Mouse (Mus musculus) CH12.LX (cell line): ENCODE measurements at regions not wholly inside any gene's neighbourhood (a gene's known extent, or its start where the extent isn't known, plus 50 kb on each side); places are given as distances from the start of the nearest gene placed in this dataset.

ENCODE experiments used
- DNase-seq: peaks from one replicate; pipeline ENCODE4 v3.0.0-alpha.2; 2013; ENCODE audit errors: extremely low read depth
- H3K27ac ChIP-seq: 2 replicates; pipeline ENCODE4 v1.5.1; 2012; ENCODE audit warnings: low read depth, mild to moderate bottlenecking, control low read depth, moderate library complexity; ENCODE audit not compliant: insufficient read depth
- H3K27me3 ChIP-seq: replicated peaks from 2 replicates; pipeline ENCODE3; 2012; ENCODE audit warnings: inconsistent platforms
- H3K36me3 ChIP-seq, 2 experiments: replicated peaks in 1 of 2; 2 replicates each; pipeline versions ENCODE3 to v1.6.1; 2012; ENCODE audit warnings: inconsistent platforms in 1 of 2, low read length in 1 of 2, mild to moderate bottlenecking in 1 of 2, mixed read lengths in 1 of 2, moderate library complexity in 1 of 2; ENCODE audit not compliant: control insufficient read depth in 1 of 2, insufficient read depth in 1 of 2
- H3K4me1 ChIP-seq, 2 experiments: 2 replicates each; pipeline ENCODE4 v1.6.1; 2012; ENCODE audit warnings: inconsistent platforms in 1 of 2, moderate library complexity in 1 of 2; ENCODE audit not compliant: insufficient read depth in 2 of 2, control insufficient read depth in 1 of 2
- H3K4me2 ChIP-seq: 2 replicates; pipeline ENCODE4 v1.6.1; 2012; ENCODE audit warnings: low read depth, mild to moderate bottlenecking, control low read depth; ENCODE audit not compliant: poor library complexity, insufficient read depth, severe bottlenecking
- H3K4me3 ChIP-seq, 3 experiments: fragments of 150-350 bp in 1 of 3; sonication (generic) in 1 of 3; replicated peaks in 1 of 3; 2 replicates each; pipeline versions ENCODE3 to v1.5.1; 2011 to 2012; ENCODE audit warnings: low read depth in 2 of 3, low read length in 2 of 3, mild to moderate bottlenecking in 2 of 3, moderate library complexity in 2 of 3, control low read depth in 1 of 3, improper control_type of control experiment in 1 of 3, inconsistent platforms in 1 of 3, mixed read lengths in 1 of 3; ENCODE audit not compliant: poor library complexity in 1 of 3
- H3K79me2 ChIP-seq: replicated peaks from 2 replicates; pipeline ENCODE4 v1.6.1; 2012; ENCODE audit warnings: mild to moderate bottlenecking, moderate library complexity; ENCODE audit not compliant: control insufficient read depth, poor library complexity, insufficient read depth, severe bottlenecking; ENCODE audit errors: extremely low read depth
- H3K9ac ChIP-seq: 2 replicates; pipeline ENCODE4 v1.6.1; 2012; ENCODE audit warnings: low read depth, mild to moderate bottlenecking, control low read depth, moderate library complexity; ENCODE audit not compliant: insufficient read depth
- H3K9me3 ChIP-seq: replicated peaks from 2 replicates; pipeline ENCODE3; 2012; ENCODE audit warnings: low read length, inconsistent platforms, mixed read lengths
- CHD1 ChIP-seq: IDR thresholded peaks from 2 replicates; pipeline ENCODE4 v1.6.1; 2012; ENCODE audit warnings: low read depth, low read length, improper control_type of control experiment, inconsistent platforms
- CHD2 ChIP-seq: IDR thresholded peaks from 2 replicates; pipeline ENCODE4 v1.6.1; 2011; ENCODE audit warnings: low read length, improper control_type of control experiment
- CTCF ChIP-seq, 2 experiments: IDR thresholded peaks in 1 of 2; conservative IDR thresholded peaks in 1 of 2; 2 replicates each; pipeline ENCODE4 v1.5.1; 2011 to 2012; ENCODE audit warnings: low read depth in 2 of 2, low read length in 2 of 2, improper control_type of control experiment in 1 of 2, inconsistent platforms in 1 of 2, mild to moderate bottlenecking in 1 of 2, moderate library complexity in 1 of 2
- ELF1 ChIP-seq: IDR thresholded peaks from 2 replicates; pipeline ENCODE4 v1.6.1; 2014; ENCODE audit warnings: low read depth, mild to moderate bottlenecking, inconsistent platforms, low read length, improper control_type of control experiment
- ETS1 ChIP-seq: conservative IDR thresholded peaks from 2 replicates; pipeline ENCODE4 v1.6.1; 2012; ENCODE audit warnings: low read depth, mild to moderate bottlenecking, inconsistent platforms, low read length, improper control_type of control experiment, moderate library complexity
- JUN ChIP-seq: IDR thresholded peaks from 2 replicates; pipeline ENCODE4 v1.6.1; 2011; ENCODE audit warnings: low read depth, mild to moderate bottlenecking, low read length, improper control_type of control experiment, moderate library complexity; ENCODE audit not compliant: insufficient read depth
- MAZ ChIP-seq: IDR thresholded peaks from 2 replicates; pipeline ENCODE4 v1.6.1; 2012; ENCODE audit warnings: low read depth, mild to moderate bottlenecking, inconsistent platforms, low read length, improper control_type of control experiment, moderate library complexity
- NELFE ChIP-seq: IDR thresholded peaks from 2 replicates; pipeline ENCODE4 v1.6.1; 2011; ENCODE audit warnings: low read depth, low read length, improper control_type of control experiment
- RAD21 ChIP-seq: IDR thresholded peaks from 2 replicates; pipeline ENCODE4 v1.6.1; 2011; ENCODE audit warnings: low read depth, mild to moderate bottlenecking, low read length, improper control_type of control experiment, moderate library complexity
- SIN3A ChIP-seq: IDR thresholded peaks from 2 replicates; pipeline ENCODE4 v1.6.1; 2012; ENCODE audit warnings: low read length, improper control_type of control experiment, inconsistent platforms
- TBP ChIP-seq: conservative IDR thresholded peaks from 2 replicates; pipeline ENCODE4 v1.6.1; 2011; ENCODE audit warnings: low read depth, low read length, improper control_type of control experiment
- TCF12 ChIP-seq: IDR thresholded peaks from 2 replicates; pipeline ENCODE4 v1.6.1; 2014; ENCODE audit warnings: low read depth, mild to moderate bottlenecking, inconsistent platforms, low read length, improper control_type of control experiment
- USF1 ChIP-seq: IDR thresholded peaks from 2 replicates; pipeline ENCODE4 v1.6.1; 2014; ENCODE audit warnings: low read depth, mild to moderate bottlenecking, inconsistent platforms, low read length, improper control_type of control experiment
- USF2 ChIP-seq: conservative IDR thresholded peaks from 2 replicates; pipeline ENCODE4 v1.6.1; 2011; ENCODE audit warnings: low read depth, low read length, improper control_type of control experiment
- ZKSCAN1 ChIP-seq: IDR thresholded peaks from 2 replicates; pipeline ENCODE4 v1.6.1; 2012; ENCODE audit warnings: low read depth, inconsistent platforms, low read length, improper control_type of control experiment, borderline replicate concordance
- dilution Hi-C: fragments of 300-500 bp; cut with MboI; formaldehyde crosslinking; loops from 2 replicates; pipeline ENCODE4 v1.14.3; 2020; ENCODE audit warnings: low sequenced_read_pairs; ENCODE audit not compliant: extremely low pct_unique_long_range_greater_than_20kb, extremely low pct_ligation_motif_present
- in situ Hi-C: fragments of 300-500 bp; cut with MboI; formaldehyde crosslinking; loops from 3 replicates; pipeline ENCODE4 v1.14.3; 2019; ENCODE audit warnings: low sequenced_read_pairs, low pct_ligation_motif_present, low pct_unique_long_range_greater_than_20kb, mixed read lengths

- Histone ChIP-seq H3K4me1 (peaks cover 2 to 41% of the 10 kb centered on the region in 2 experiments; a peak in 2 of 4 replicates), H3K79me2 (no peaks in the 10 kb centered on the region), H3K4me2 (no peak overlapping the region), H3K4me3 (no peak overlapping the region), H3K27ac (no peak overlapping the region), H3K9me3 (no peaks in the 10 kb centered on the region)
- DNase-seq: no peak
- TF ChIP-seq MAZ (no peak), SIN3A (no peak), RAD21 (no peak), NELFE (no peak)
- TF ChIP-seq, all 38 proteins: peak for 0
- in situ Hi-C loops (loop anchor here (10.0 to 25.0 kb wide), 3 partner anchors 112 to 780 kb away; no protein-coding TSS in a partner anchor), dilution Hi-C loops (no loop called here)
- Histone ChIP-seq H3K27me3 (no peaks in the 10 kb centered on the region), H3K36me3 (no peaks in the 10 kb centered on the region), H3K9ac (no peak overlapping the region)
Measured at GRCm38 (mm10) chr15:51682331-51682730, 2202.4 kb upstream of the Gm7489 start.

- Histone ChIP-seq H3K4me1 (peaks cover 2 to 20% of the 10 kb centered on the region in 2 experiments; a peak in 3 of 4 replicates), H3K9me3 (no peaks in the 10 kb centered on the region), H3K79me2 (no peaks in the 10 kb centered on the region), H3K4me3 (no peak overlapping the region), H3K36me3 (no peaks in the 10 kb centered on the region), H3K4me2 (no peak overlapping the region), H3K9ac (no peak overlapping the region), H3K27me3 (no peaks in the 10 kb centered on the region), H3K27ac (no peak overlapping the region)
- in situ Hi-C loops: loop anchor here (10.0 to 25.0 kb wide), 3 partner anchors 108 to 775 kb away; no protein-coding TSS in a partner anchor
- DNase-seq: no peak
- dilution Hi-C loops: no loop called here
- TF ChIP-seq USF2 (no peak), ETS1 (no peak), USF1 (no peak), RAD21 (no peak), ZKSCAN1 (no peak), CTCF (conservative IDR thresholded peaks at IDR 0.05 in 1 of 2, IDR thresholded peaks at IDR 0.05 in 1 of 2; ENCODE audit: low read depth in 2 of 2, low read length in 2 of 2) (no peak), TBP (no peak), TCF12 (no peak), JUN (no peak), CHD1 (no peak), ELF1 (no peak), CHD2 (no peak), SIN3A (no peak)
- TF ChIP-seq, all 38 proteins: peak for 0
Measured at GRCm38 (mm10) chr15:51687007-51687540, 2197.6 kb upstream of the Gm7489 start.
